Mouse (Mus musculus) adrenal gland, adult 8-10 months (tissue): ENCODE measurements at regions not wholly inside any gene's neighbourhood (a gene's known extent, or its start where the extent isn't known, plus 50 kb on each side); places are given as distances from the start of the nearest gene placed in this dataset.

Source experiments
- DNase-seq: peaks from one replicate; pipeline ENCODE4 v3.0.0; 2022

DNA sequence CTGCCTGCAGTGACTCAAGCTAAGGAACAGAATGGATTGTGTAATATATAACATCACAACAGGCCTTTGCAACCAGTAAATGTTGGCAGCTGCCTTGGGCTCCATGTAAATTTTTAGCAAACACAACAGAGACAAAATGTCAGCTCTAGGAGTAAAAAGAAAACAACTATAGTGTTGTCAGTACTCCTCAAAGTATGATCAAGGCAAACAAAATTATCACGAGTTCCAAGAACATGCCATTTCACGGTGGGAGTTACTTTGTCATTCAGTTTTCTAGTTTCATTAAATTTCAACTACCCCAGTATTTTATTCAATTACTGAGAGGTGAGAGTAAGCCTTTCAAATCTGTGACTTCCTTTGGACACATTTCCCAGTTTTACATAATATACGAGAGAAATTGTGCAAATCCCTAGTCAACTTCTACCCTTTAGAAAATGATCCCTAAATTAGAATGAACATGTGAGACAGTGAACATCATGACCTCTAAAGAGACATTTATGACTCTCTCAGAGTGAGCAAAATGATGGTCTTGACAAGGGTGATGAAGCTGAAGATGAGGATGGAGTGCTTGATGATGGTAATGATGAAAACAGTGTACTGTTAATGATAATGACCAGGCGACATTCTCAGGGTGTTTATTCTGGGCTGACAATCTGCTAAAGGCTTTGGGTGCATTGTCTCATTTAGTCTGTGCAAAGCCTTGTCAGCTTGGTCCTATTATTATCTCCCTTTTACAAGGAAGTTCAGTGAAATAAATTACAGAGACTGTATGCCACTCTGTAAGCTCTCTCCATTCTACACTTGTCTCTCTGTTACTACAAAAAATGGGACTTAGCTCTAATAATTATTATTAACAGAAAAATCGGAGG lies 209.7 kb upstream of the Etaa1 start:
- DNase-seq, result no peak

DNA sequence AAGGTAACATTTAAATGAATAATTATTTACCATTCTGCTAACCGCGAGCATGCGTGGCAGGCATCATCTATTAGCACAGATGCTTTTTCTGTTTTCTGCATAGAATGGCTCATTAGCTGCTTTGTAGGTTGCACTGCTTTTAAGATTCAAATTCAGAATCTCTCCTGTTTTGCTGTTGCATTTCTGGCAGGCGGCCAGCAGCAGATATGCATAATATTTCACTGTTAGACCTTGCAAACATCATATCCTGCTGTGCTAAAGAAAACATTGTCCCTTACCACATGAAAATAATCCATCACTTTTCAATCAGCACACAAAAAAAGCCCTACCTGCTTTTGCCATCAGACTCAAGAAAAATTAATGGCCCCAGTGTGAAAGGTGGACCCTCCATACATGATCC lies 202.8 kb upstream of the Etaa1 start:
- DNase-seq, result peak; percentile 12

DNA sequence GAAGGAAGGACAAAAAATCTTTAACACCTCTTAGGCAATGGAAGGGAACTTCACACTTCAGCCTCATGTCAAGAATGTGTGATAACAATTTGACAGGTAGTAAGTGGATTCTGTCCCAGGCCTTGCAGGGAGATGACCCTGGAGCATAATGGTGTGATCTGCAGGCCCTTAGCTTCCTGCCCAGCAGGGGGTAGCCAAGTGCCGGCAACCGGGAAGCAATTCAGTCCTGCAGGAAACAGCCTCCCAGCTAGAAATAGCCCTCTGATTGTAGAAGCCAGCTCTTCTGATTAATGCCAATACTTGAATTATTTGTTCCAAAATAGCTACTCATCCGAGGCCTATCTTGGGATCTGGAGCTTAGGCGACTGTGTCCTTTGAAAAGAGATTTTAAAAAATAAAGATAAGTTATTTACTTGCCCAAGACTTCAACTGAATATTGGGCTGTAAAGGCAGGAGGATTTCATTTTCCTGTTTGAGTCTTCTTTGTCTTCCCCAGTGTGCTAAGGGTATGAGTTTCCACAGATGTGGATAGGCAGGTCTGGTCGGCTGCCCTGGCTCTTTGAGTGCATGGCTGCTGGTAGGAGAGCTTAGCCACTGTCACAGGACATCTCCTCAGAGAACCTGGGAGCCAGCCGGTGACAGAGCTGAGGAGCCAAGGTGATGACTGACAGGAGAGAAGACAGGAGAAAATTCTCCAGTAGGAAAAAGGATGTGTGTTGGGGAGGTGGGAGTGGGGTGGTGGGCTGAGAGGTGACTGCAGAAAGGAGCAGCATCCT lies 198.3 kb upstream of the Etaa1 start:
- peak; percentile 66 for DNase-seq

DNA sequence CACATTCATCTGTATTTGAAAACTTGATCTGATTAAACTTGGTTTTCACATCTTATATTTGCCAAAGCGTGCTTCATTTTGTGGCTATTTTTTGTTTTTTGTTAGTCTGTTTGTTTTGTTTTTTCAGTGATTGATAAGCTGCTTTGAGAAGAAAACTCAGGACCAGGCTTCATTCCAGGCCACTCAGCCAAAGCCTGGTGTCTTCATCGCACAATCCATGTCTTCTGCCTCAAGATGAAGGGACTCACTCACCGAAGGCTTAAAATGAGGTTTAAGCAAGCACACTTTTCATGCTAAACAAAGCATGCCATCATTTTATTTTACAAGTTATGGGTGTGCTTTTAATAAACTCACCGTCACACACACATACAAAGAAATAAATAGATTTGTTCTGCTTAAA lies 197.7 kb upstream of the Etaa1 start:
- DNase-seq, result no peak

DNA sequence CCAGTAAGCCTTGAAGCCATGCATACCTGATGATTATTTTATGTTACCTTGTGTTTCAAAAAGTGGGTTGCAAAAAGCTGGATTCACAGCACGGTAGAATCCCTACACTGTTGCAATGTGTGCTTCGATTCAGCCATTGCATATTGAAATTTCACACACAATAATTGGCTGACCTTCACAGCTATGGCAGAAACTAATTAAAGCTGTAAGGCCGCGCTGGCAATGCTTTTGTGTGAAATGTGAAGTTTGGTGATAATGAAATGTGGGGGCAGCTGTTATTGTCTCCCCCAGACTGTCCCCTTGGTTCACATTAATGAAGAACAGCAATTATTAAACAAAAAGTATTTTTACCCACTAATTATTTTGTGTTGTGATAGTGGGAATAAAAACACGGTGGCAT lies 173.8 kb upstream of the Etaa1 start:
- DNase-seq, result no peak

DNA sequence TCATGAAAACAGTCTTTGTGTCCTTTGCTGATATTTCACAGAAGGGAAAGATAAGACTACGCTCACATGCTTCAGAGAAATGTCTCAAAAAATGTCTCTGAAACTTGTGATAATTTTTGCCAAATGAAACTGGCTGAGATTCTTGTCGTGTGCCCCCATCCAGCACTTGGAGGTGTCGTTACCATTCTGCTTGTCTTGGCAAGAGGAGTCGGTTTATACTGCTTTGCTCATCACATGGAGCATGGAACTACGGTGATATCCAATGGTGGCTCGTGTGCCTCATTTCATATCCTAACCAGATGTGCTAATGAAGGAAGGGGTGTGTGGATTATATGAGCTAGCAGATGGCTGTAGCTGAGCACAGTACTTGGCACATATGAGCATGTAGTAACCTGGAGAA lies 169.4 kb upstream of the Etaa1 start:
- no peak for DNase-seq

DNA sequence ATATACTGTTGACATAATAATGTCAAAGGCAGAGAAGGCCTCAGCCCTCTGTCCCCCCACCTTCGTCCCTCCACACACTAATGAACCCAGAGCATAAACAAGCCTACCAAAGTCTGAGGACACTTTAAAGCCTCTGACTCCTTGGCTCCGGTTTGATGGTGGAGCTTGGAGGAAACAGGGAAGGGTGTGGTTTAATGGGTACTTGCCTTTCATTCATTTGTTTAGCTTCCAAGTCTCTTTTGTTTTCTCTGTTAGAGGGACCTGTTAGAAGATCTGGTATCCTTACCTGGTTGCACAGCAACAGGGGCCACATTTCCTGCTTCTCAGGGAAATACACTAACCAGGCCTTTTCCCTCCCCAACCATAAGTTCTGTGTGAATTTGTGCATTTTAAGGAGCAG lies 168.9 kb upstream of the Etaa1 start:
- DNase-seq, result no peak

DNA sequence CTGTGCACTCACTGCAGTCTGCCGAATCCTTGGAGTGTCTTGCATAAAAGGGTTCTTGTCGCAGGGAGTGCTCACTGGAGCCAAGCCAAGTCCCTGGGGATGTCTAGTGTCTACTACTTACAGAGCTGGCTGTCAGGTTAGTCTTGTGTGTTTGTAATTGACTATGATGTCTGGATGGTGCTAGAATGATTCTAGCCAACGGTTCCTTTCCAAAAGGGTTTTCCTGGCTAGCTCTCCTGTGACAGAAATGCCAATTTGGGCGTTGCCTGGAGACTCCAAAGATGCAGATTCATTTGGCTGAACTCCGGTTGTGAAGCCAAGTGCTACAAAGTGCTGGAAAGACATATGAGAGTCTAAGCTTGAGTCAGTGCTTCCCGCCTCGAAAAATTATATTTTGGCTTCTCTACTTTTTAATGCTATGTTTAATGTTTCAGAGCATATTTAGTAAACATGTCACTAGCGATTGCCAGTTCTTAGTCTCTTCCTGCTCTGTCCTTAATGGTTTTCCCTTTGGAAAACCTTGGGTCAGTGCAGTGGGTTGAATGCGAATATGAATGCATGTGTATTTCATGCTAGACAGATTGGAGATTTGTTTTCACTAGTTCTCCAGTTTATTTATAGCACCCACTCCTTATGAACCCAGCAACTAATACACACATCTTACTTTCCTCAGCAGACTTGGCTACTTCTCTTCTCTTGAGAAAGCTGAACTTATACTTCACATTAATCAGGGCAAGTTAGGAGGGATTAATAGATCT lies 162.2 kb upstream of the Etaa1 start:
- DNase-seq, result no peak

DNA sequence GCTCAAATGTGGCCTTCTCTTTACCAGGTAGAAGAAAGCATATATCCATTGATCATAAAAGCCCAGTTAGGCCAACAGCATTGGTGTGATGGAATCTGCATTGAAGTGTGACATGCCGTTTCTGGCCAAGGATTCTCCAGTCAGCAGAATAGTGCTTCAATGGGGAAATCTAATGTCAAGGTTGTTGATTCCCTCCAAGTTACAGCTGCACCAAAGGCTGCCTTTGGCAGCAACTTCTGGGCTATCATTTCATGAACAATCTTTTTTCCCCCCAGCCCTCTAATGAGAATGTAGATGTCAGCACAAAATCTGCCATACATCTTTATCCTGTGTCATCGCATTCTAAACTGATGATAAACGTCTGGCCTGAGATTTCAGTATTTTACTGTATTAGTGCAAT lies 149.2 kb upstream of the Etaa1 start:
- DNase-seq, result peak; percentile 28

DNA sequence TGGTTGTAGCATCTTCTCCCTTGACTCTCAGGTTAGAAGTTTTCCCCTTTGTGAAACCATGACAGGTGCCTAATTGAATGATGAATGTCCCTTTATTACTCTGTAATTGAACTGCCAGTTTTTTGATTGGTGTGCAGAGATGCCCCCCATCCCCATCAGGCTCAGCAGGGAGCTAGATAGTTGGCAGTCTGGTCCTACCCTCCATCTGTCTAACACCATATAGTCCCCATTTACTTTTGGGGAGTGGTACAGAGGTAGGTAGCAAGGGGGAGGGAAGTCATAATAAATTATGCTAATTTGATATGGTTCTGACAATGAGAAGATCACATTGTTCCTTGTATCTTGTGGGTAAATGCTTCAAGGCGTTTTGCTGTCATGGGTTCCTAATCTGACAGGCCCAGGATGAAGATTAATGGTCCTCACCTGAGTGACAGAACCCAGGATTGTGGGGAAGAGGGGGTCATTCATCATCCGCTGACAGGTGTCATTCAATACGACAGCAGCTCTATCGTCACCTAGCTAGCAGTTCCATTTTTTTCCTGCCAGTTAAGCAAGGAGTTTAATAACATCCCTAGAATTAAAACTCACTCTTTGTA lies 122.3 kb upstream of the Etaa1 start:
- DNase-seq, result no peak

DNA sequence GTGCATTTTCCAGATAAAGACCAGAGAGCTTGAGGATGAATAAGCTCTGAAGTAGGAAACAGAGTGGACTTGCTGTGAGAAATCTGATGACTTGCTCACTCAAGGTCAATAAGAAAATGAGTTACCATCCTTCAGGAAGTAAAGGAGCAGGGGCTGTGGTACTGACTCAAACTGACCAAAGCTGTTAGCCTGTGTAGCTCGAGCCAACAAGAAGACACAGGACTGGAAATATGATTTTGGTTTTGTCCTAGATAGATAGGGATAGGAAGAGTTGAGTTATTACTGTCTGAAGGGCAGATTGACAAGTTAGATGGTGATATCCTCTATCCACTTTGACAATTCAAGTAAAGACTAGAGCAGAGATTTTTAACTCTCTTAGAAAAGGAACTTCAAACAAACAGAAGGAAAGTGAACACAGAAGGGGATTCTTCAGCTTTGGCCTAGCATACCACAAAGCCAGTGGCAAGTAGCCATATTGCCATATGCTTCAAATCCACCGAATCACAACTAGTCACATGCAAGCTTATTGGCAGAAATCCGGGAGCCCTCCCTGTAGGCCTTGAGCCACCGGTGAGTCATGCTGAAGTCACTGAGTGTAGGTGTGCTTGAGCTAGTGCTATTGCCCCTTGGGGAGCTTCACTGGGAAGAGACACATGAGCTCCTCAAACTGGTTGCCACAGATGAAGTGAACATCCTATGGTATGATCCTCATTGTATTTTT lies 117.1 kb upstream of the Etaa1 start:
- peak; percentile 30 for DNase-seq

DNA sequence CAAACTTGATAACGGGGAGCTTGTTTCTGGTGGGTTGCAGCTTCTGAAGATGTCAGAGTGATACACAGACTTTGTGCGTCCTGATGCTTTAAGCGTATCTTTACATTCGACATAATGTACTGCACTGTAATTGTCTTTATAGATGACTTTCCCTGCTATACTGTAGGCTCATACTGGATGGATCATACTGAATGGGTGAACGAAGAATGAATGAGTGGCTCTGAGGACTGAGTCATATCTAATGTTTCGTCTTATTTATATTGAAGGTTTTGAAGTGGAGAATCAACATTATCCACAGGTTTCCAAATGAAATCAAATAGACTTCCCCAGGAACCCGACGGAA lies 116.3 kb upstream of the Etaa1 start:
- DNase-seq, result no peak

DNA sequence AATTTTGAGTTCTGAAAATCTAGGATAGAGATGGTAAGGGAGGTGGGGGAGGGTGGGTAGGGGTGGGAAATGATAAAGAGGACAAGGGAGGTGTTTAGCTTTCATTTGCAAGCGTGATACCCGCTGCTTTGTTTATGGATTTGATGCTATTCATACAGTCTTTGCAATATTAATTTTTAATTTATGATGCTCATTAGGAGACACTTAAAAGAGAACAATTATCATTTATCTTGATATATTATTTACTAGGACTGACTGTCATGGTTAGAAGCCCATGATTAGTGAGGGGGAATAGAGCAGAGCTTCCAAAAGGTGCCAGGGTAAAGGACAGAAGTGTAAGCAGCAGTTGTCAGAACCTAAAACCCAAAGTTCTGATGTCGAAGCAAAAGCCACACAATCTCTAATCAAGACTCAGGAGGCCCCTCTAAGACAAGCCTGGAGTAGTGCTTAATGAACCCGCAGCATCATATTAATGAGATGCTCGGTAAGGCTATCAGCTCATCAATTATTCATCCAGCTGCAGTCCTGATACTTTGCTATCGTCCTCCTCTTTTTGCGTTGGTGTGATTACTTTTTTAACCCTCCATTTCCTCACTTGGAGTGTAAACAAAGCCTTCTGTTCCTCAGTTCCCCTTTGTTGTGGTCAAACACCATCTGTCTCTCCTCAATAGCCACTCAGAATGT lies 115.8 kb upstream of the Etaa1 start:
- DNase-seq, result no peak

DNA sequence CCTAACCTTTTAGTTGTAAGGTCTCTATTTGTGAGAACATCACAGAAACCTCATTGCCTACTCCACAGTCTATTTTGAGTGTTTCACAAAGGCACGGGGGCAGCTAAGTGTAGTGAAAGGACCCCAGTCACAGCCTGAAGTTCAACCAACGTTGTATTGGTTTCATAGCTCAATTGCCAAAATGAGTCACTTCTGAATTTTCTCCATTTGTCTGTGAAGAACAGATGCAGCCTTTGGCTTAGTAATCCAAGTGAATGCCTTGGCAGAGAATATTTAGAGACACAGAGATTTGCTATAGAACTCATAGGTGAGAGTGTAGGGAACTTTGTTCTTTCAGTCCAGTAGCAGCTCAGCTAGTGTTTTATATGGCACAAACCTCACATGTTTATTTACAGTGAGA lies 114.4 kb upstream of the Etaa1 start:
- DNase-seq, result no peak

DNA sequence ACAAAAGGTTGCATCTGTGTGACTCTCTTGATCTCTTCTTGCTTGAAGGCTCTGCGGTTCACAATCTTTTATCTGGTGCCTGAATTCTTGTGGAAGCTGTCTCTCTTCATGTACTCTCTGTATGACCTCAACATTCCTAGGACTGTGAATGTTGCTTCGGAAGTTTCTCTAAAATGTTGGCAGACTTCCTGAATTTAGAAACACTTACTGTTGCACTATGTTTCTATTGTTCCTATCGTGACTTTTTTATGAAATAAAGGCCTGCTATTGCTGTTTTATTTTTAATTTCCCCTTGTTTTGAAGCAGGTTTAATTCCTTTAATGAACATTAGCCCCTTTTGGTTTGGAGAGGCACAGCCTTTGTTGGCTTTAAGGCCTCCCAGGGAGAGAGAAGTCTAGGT lies 114.0 kb upstream of the Etaa1 start:
- DNase-seq, result no peak

DNA sequence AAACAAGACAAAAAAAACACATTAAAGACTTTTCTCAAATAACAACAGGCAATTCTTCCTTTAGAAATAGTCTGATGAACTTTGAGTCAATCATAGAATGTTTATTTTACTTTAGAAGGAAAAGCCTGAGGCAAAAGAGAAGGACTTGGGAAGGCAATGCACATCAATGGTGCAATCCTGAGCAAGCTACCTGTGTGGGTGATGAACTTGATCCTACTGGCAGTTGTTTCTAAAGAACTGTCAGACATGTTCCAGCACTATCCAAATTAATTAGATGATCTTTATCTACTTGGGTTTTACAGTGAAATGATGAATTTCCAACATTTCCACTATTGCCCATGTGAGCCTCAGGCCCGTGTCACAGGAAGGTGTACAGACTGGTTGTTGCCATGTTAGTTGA lies 87.9 kb upstream of the Etaa1 start:
- no peak for DNase-seq

DNA sequence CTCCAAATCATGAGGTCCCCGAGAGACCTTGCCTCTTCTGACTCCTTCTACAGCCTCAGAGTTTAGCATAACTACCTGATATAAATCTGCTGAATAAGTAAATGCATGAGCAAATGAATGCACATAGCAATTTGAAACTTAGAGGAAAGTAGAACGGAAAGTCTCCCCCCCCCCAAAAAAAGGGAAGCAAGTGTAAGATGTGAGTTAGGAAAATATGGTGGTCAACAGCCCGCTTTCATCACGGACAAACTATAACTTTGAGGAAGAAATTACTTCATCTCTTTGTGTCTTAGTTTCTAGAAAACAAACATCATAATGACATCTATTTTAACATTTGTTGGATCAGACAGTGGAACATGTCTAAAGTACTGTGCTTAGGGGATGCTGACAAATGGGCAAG lies 77.4 kb upstream of the Etaa1 start:
- DNase-seq, result no peak

DNA sequence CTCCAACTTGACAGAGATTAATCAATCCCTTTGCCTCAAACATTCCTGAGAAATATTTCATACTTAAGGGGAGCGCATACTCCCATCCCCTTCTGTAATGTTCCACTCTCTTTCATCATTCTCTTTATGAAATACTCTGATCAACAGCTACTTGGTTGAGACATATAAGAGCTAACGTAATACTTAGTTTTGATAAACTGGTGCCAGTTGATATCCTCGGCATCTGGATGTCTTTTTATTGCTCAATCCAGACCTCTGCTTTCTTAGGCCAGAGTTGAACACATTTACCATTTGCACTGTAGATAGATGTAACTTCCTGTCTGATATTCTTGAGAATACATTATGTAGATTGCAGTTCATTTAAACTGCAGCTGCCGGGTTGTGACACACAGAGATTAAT lies 68.4 kb upstream of the Etaa1 start:
- no peak for DNase-seq

DNA sequence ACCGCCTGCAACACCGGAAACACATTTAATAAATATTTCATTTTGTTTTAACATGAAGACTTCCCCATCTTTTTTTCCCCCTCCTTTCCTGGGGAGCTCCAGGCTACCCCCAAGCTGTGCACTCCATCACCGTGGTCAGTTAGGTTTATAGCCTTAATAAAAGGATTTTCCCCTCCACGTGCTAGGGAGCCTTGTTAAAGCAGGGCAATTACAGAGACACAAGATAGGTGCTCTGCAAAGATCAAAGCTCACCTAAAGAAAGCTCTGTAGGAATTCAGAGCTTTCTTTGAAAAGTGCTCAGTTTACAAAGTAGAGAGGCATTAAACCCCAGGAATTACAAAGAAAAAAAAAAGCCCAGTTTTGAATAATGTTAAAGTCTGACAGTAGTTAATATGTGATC lies 61.6 kb upstream of the Etaa1 start:
- no peak for DNase-seq

DNA sequence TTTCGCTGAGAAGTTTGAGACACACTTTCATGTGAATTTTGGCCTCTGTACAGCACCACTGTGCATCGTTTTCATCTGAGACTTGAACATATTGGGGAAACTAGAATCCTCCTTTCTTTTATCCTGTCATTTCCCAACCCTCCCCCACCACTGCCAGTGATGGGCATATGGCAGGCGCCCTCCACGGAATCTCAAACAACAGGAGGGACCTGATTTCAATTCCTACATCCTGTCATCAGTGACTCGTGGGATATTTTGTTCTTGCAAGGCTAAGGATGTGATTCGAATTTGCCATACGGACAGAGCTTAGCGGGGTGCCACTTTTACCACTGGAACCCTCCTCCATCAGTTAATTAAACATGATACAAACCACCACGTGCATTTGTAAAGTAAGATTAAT lies 60.9 kb upstream of the Etaa1 start:
- DNase-seq, result no peak

DNA sequence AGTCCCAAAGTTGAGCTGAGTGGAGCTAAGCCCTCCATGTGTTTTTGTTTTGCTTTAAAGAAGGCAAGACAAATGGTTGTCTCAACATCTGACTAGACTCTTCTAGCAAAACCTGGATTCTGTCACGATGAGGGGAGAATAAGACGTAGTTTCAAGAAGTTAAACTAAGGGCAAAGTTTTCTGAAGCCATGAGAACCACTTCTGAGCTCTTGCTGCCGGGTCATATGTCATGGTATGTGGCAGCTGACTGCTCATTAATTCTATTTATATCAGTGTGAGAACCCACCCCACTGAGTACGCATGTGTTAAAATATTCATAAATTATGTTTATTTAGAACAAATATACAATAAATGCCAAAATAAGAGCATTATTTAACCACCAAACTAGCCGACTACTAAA lies 58.4 kb upstream of the Etaa1 start:
- DNase-seq, result no peak
